Mouse (Mus musculus) layer of hippocampus, adult 9-10 months (tissue): ENCODE data around the gene Cpa4.

Experiments
- DNase-seq: peaks from one replicate; pipeline ENCODE4 v3.0.0; 2022; ENCODE audit warnings: low spot score

Gene Cpa4

GRCm38 (mm10) chr6:30568069-30568468 is at the start of gene Cpa4:
Gene Cpa4, plus strand, starts transcription at chr6:30568369.
- DNase-seq: no peak

DNA sequence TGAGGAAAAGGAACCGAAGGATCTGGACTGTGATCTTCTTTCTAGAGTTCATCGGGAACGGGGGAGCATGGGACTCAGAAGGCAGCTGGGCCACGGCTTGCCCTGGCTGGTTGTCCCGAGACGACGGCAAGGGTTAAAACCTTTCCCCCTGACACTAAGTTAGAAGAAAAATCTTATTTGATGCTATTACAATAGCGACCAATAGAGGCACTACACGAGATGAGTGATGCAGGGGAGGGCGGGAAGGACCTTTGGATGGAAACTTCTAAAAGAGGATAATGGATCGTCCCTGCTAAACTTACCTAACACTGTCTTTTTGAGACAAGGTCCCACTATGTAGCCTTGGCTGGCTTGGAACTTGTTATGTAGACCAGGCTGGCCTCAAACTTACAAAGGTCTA is 47.8 kb upstream of the Cpa4 start:
- no peak for DNase-seq

GRCm38 (mm10) chr6:30525456-30526332 is 42.5 kb upstream of the Cpa4 start:
- DNase-seq: no peak

DNA sequence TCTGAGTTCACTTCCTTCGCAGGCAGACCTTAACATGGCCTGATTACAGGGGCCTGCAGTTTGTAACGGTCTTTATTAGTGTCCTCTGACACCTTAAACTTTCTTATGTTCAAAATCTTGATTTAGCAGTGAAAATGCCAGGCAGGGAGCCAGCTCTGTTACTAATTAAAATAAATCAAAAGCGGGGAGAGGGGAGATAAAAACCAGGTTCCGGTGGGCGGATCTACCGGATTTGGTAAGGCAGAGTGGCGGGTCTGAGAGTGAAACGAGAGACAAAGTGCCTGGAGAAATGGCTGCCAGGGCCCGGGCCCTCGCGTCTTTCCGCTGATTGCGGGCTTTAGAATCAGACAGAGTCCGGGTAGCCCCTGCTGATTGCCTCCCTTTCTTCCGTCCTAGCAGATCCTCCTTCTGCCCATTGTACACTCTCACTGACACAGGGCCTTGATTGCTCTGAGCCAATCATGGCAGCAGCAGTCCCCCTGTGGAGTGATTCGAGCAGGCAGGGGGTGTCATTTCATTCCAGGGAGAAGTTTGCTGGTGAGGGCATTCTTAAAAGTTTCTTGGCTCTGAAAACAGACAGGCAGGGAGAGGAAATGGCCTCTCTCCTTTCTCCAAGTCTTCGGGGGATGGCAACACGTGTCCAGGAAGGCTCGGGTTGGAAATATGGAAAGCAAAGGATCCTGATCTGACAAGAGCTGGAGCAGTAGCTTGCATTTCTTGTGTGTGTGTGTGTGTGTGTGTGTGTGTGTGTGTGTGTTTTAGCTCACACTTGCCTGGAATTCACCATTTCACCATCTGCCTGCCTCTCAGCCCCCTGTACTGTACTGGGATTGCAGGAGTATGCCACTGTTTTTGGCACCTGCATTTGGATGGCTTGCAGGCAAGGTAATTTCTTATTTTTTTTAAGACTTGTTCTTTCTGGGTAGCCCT is 41.3 kb upstream of the Cpa4 start:
- no peak for DNase-seq

- DNase-seq: no peak
Observed at GRCm38 (mm10) chr6:30528800-30529199, 39.4 kb upstream of the Cpa4 start.

- DNase-seq: no peak
Observed at GRCm38 (mm10) chr6:30535340-30535739, 32.8 kb upstream of the Cpa4 start.

GRCm38 (mm10) chr6:30538240-30538639 is 29.9 kb upstream of the Cpa4 start:
- no peak for DNase-seq

DNA sequence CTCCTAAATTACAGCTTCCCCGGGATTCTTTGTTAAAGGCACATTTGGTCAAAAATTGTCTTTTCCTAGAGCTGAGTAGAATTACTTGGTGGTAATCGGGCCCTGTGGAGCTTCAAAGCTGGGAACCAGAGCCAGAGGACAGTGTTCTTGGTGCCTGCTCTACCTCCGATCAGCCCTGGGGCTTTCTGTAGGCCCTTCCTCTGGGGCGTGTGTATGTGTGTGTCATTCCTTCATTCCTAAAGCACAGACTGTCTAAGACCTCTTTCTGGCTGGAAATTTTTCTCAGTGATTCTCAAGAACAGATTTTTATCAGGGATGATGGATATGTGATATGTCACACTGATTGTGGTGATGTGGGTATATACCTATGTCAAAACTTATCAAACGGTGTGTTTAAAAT is 29.4 kb upstream of the Cpa4 start:
- no peak for DNase-seq

DNA sequence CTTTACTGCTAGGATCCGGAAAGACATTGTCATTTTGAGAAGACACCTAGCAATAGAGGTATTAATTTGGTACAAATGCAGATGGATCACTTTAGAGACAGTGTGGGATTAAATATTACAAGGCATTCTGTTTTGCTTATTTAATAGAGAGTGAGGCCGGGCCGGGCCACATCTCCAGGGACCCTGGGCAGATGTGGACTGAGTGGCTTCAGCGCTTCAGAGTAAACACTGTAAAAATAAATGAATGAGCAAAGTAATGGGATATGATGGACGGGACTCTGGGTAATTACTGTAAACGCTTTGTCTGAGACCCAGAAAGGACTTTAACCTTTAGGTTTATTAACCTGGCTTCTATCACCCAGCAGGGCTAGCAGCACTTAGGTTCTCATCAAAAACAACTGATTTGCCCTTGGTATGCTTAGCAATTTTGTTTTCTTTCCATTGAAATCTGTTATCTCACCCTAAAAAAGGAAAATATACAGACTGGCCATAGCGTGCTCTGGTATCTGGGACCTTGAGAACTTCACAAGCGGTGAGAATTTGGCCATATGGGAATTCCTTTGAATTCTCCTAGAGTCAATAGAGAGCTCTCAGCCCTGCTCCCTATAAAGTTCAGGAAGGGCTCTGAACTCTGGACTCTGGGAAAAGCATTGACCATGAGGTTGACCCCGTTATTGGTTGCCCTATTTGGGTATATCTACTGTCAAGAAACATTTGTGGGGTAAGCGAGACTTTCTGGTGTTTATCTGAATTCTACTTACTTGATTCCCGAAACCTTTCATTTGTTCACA is 27.0 kb upstream of the Cpa4 start, which contains the start of gene Cpa2:
Cpa2 (plus strand) TSS at position 574 of the 791 bp plus-strand sequence.
- DNase-seq: no peak

GRCm38 (mm10) chr6:30542277-30542676 is 25.9 kb upstream of the Cpa4 start:
- no peak for DNase-seq

GRCm38 (mm10) chr6:30543077-30543476 is 25.1 kb upstream of the Cpa4 start:
- no peak for DNase-seq

DNA sequence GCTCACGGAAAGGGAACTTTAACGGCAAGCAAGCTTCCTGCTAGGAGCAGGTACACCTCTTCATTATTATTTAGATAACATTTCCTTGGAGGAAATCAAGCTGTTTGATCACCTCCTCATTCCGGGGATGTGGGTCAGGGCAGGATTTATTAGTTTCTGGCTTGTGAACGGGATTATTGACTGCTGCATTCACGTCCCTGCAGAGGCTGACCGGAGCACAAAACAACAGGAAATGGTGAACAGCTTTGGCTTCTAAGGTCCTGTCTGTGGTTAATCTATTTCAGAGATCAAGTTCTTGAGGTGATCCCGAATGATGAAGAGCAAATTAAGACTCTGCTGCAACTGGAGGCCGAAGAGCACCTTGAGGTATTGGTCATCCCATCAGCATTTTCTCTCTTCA is 24.3 kb upstream of the Cpa4 start:
- DNase-seq: no peak

DNA sequence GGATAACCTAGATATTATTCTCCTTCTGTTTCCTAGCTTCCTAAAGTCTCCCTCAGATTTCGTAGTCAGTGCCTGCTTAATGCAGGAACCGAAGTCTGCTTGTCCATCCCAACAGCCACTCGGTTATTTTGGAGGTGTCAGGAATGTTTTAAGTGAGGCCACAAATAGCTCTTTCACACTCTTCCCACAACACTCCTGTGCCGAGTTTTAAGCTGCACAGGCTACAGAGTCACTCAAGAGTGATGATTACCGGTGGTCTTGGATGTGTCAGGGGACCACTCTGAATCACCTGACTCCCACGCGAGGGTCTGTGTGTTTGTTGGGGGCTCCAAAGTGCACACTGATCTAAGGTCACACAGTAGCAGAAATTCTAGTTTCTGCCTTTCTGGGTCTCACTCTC is 22.5 kb upstream of the Cpa4 start:
- DNase-seq: no peak

- DNase-seq: no peak
Observed at GRCm38 (mm10) chr6:30546571-30547273, 21.4 kb upstream of the Cpa4 start.

- no peak for DNase-seq
Observed at GRCm38 (mm10) chr6:30547274-30547645, 20.9 kb upstream of the Cpa4 start.

- no peak for DNase-seq
Observed at GRCm38 (mm10) chr6:30547656-30548306, 20.4 kb upstream of the Cpa4 start.

DNA sequence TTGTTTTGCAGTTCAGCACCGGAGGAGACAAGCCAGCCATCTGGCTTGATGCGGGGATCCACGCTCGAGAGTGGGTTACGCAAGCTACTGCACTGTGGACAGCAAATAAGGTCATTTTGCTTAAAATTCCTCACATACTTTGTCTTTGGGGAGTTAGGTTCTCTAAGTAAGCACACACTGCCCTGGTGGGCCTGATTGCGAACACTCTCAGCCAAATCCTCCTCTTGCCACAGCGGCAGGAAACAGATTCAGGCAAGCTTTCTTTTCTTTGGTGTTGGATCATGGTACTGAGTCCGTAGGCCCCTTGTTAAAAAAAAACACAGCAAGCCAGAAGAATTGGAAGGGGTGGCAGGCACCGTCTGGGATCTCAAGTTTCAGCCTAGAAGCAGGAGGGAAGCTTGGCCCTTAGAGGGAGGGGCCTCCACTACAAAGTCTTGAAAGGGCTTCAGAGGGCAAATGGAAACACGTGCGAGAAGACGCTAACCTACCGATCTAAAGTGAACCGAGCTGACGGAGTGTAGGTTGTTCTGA is 18.9 kb upstream of the Cpa4 start:
- DNase-seq: no peak

GRCm38 (mm10) chr6:30550496-30551192 is 17.5 kb upstream of the Cpa4 start:
- no peak for DNase-seq

GRCm38 (mm10) chr6:30551193-30551515 is 17.0 kb upstream of the Cpa4 start:
- no peak for DNase-seq
